Mouse (Mus musculus): ENCODE measurements around the gene Nek2. TPM values are rescaled to one million over a fixed set of nuclear protein-coding genes. Genes with fewer than 3 reads are reported as not detected.

Nek2 gene
- 24.4 and 25.0 TPM in 2 replicates for total RNA-seq (2017)

DNA sequence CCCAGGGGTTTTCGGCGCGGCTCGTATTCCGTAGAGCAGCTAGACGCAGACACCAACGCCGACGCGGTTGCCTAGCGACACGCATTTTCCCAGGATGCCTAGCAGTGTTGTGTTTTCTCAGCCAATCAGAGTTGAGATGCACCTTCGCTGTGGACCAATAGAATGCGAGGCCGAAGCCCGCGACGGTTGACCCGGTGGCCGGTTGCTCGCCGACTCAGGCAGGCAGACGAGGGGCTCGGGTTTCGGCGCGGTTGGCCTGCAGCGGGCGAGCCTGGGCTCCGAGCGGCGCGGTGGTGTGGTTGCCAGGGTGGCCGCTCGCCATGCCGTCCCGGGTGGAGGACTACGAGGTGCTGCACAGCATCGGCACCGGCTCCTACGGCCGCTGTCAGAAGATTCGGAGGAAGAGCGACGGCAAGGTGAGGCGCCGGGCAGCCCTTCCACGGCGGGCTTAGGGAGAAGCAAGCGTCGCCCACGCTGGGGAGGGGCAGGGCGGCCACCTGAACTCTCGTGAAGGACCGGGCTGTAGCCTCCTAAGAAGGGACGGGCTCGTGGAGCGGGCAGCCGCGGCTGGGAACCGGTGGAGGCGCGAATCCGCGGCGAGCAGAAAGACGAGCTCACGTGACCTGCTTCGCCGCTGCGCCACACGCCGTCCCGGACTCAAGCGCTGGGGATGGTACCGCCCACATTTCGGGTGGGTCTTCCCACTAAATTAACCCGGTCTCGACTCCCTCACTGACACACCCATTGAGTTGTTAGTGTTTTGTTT is at the start of gene Nek2:
TSS of gene Nek2 (plus strand) at position 119 of the 766 bp plus-strand sequence.
- ATAC-seq (replicated peaks in 1 of 2; ENCODE audit: insufficient read depth in 1 of 2, low FRiP score in 2 of 2, low TSS enrichment in 1 of 2, low read depth in 1 of 2, poor library complexity in 2 of 2, severe bottlenecking in 2 of 2), result peak; percentile 93 to 94

DNA sequence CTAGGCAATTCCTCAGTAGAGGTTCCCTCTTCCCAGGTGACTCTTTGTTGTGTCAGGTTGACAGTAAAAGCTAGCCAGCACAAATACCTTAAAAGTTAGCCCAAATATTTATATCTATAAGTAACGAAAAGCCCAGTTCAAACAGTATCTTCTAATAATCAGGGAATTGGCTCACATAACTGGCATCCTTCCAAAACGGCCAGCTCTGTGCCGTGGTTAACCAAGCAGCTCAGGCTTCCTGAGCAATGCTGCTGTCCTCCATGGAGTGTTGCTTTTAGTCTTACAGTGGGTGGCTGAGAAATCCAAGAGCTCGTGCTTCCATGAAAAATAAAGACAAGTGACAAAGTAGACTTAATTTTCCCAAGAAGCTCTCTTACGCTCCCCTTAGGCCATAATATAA is 47.1 kb upstream of the Nek2 start:
- no peak for ATAC-seq (replicated peaks in 1 of 2; ENCODE audit: insufficient read depth in 1 of 2, low FRiP score in 2 of 2, low TSS enrichment in 1 of 2, low read depth in 1 of 2, poor library complexity in 2 of 2, severe bottlenecking in 2 of 2)

DNA sequence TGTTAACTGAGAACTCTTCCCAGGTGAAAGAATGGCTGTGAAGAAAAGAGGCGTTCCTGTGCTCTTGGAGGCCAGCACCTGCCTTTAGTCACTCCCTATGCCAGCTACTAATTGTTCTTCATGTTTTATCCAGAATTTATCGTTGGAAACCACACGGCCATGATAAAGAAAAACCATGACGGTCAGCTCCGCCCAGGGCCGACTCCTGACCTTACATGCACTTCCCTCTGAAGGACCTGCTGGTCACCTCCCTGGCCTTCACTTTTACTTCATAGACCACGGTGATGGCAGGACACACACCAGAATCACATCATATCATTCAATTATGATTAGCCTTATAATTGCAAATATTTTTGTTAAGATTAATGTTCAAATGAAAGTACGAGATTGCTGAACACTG is 46.1 kb upstream of the Nek2 start:
- no peak for ATAC-seq (replicated peaks in 1 of 2; ENCODE audit: insufficient read depth in 1 of 2, low FRiP score in 2 of 2, low TSS enrichment in 1 of 2, low read depth in 1 of 2, poor library complexity in 2 of 2, severe bottlenecking in 2 of 2)

DNA sequence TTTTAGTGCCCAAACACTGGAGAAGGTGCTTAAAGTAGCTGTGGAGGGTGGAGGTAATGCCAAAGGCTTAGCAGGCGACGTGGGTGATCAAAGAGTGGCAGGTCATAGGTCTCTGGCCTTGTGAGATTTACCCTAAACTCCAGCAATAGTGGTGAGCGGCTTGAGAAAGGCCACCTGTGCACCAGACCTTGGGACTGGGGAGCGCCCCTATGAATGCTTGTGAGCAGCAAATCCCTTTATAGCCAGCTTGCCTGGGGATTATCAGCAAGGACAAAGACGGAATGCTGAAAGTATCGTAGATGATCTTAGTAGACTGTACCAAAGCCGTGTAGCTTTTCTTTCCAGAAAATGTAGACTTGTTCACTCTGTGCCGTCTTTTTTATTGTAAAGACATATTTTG is 43.7 kb upstream of the Nek2 start:
- no peak for ATAC-seq (replicated peaks in 1 of 2; ENCODE audit: insufficient read depth in 1 of 2, low FRiP score in 2 of 2, low TSS enrichment in 1 of 2, low read depth in 1 of 2, poor library complexity in 2 of 2, severe bottlenecking in 2 of 2)

DNA sequence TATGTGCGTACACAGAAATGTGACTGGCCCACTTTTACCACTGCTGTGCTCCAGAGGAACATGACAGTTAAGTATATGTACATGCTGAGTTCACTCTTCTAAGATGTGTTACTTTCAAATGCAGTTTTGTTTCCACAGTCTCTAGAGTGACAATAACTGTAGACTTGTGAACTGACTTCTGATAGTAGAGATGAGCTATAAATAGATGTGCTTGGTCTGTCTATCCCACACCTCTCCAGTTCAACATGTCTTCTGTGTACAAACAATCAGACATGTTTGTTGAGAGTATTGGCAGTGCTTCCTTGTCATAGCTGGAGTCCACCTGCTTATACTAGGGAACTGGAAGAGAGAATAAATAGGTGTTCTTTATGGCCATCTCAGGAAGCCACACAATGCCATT is 40.8 kb upstream of the Nek2 start:
- no peak for ATAC-seq (replicated peaks in 1 of 2; ENCODE audit: insufficient read depth in 1 of 2, low FRiP score in 2 of 2, low TSS enrichment in 1 of 2, low read depth in 1 of 2, poor library complexity in 2 of 2, severe bottlenecking in 2 of 2)

DNA sequence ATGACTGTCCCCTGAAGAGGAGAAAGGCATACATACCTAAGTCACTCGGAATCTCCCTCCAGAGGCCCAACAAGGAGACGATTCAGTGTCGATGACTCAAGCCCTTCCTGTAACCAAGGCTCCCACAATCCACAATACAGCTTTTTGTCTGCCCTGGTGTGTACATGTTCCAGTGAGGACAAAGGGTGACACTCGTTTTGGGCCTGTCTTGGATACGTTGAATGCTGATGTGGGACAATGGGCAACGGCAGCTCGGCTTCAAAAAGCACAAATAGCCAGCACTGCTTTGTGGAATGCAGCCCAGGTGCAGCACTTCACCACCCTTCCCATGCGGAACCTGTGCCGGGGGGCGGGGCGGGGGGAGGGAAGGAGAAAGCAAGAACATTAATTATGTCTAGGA is 36.1 kb upstream of the Nek2 start:
- no peak for ATAC-seq (replicated peaks in 1 of 2; ENCODE audit: insufficient read depth in 1 of 2, low FRiP score in 2 of 2, low TSS enrichment in 1 of 2, low read depth in 1 of 2, poor library complexity in 2 of 2, severe bottlenecking in 2 of 2)

GRCm38 (mm10) chr1:191786255-191786654 is 35.0 kb upstream of the Nek2 start:
- no peak for ATAC-seq (replicated peaks in 1 of 2; ENCODE audit: insufficient read depth in 1 of 2, low FRiP score in 2 of 2, low TSS enrichment in 1 of 2, low read depth in 1 of 2, poor library complexity in 2 of 2, severe bottlenecking in 2 of 2)

DNA sequence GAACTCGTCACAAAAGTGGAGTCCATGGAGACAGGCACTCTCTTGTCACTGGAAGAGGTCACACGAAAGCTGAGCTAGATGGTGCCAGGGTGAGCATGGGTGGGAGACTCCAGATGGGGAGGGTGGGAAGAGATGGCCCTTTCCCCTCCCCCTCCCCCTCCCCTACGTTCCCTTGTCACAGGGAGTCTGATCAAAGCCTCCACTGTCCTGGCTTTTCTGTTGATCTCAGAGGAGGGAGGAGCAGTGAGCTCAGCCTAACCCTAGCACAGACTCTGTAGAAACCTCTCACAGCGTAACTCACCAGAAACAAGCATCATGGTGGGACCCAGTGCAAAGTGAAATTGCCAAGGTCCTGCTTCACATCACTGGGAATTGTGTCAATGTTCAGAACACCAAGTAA is 33.9 kb upstream of the Nek2 start:
- ATAC-seq (replicated peaks in 1 of 2; ENCODE audit: insufficient read depth in 1 of 2, low FRiP score in 2 of 2, low TSS enrichment in 1 of 2, low read depth in 1 of 2, poor library complexity in 2 of 2, severe bottlenecking in 2 of 2), result no peak

DNA sequence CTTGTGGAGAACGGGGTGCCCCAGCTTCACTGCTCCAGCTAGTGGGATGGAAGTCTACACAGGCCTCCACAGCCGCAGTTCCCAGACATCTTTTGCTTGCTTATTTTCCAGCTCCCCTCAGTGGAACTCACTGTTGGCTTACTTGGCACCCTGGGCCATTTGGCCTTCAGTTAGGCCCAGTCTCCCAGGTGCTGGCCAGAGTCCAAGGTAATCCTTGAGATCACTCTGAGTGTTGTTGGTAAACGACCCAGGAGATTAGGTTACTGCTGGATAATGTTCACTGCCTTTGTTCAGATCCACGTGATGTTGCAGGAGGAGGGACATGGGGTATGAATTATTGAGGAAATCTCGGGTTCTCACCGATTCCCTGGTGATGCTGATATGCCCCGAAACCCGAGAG is 28.3 kb upstream of the Nek2 start:
- ATAC-seq (replicated peaks in 1 of 2; ENCODE audit: insufficient read depth in 1 of 2, low FRiP score in 2 of 2, low TSS enrichment in 1 of 2, low read depth in 1 of 2, poor library complexity in 2 of 2, severe bottlenecking in 2 of 2), result no peak

GRCm38 (mm10) chr1:191793888-191794532 is 27.2 kb upstream of the Nek2 start:
- ATAC-seq (replicated peaks in 1 of 2; ENCODE audit: insufficient read depth in 1 of 2, low FRiP score in 2 of 2, low TSS enrichment in 1 of 2, low read depth in 1 of 2, poor library complexity in 2 of 2, severe bottlenecking in 2 of 2), result no peak

DNA sequence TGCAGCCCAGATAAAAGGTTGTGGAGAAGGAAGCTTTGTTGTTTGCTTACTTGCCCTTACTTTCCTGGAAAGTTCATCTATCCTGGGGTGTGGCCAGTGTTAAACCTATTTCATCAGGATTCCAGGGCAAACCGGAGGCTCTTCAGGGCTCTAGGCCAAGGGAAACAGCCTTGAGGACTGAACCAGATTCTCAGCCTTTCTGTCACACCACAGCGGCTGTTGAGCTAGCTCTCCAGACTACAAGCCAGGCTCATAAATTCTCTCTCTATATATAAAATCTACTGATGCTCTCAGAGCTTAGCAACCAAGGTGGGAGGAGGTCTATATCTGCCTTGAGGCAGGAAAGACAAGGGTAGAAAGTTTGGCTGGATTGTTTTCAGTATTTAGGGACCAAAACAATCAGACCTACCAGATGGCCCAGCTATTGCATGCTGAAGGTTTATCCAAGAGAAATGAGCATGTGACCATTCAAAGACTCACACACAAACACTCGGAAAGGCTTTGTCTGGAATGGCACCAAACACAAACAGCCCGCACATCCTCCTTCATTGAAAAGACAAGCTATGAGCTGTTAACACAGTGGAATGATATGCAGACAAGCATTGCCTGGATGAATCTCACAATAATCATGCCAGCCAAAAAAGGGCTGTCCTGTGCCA is 24.9 kb upstream of the Nek2 start:
- ATAC-seq (replicated peaks in 1 of 2; ENCODE audit: insufficient read depth in 1 of 2, low FRiP score in 2 of 2, low TSS enrichment in 1 of 2, low read depth in 1 of 2, poor library complexity in 2 of 2, severe bottlenecking in 2 of 2), result no peak

GRCm38 (mm10) chr1:191802093-191802819 is 19.0 kb upstream of the Nek2 start:
- ATAC-seq (replicated peaks in 1 of 2; ENCODE audit: insufficient read depth in 1 of 2, low FRiP score in 2 of 2, low TSS enrichment in 1 of 2, low read depth in 1 of 2, poor library complexity in 2 of 2, severe bottlenecking in 2 of 2), result no peak

DNA sequence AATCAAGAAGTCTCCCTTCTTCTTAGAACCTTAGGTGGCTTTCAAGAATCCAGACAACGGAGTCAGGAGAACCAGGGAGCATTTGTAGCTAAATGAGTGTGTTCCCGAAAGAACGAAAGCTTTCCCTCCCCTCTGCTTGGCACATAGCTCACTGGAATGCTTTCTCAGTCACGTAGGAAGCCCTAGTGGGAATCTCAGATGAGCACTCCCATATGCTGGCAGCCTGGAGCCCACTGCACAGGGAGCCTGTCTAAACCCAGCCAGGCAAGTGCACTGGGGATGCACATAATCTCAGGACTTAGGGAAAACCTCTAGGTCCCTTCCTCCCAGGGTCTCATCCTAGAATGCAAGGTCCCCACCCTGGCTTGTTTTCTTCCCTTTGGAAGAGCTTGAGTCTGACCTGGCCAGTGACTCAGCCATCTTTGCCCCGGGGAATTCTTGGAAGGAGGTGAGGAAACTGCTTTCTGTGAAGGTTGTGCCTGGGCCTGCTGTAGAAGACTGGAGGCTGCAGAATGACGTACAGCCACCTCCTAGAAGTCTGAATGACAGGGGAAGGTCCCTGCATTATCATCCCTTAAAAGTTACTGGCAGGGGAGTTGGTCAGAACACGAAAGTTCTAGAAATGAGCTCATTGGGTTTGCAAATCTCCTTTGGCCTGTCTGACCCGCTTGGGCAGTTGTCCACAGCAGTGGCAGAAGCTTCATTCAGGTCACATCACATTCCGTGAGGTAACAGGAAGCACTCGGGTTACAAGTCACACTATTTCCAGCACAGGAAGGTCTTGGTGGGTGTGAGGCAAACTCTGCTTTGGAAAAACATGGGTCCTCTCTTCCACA is 18.2 kb upstream of the Nek2 start:
- ATAC-seq (replicated peaks in 1 of 2; ENCODE audit: insufficient read depth in 1 of 2, low FRiP score in 2 of 2, low TSS enrichment in 1 of 2, low read depth in 1 of 2, poor library complexity in 2 of 2, severe bottlenecking in 2 of 2), result no peak

GRCm38 (mm10) chr1:191804747-191805146 is 16.5 kb upstream of the Nek2 start:
- no peak for ATAC-seq (replicated peaks in 1 of 2; ENCODE audit: insufficient read depth in 1 of 2, low FRiP score in 2 of 2, low TSS enrichment in 1 of 2, low read depth in 1 of 2, poor library complexity in 2 of 2, severe bottlenecking in 2 of 2)

DNA sequence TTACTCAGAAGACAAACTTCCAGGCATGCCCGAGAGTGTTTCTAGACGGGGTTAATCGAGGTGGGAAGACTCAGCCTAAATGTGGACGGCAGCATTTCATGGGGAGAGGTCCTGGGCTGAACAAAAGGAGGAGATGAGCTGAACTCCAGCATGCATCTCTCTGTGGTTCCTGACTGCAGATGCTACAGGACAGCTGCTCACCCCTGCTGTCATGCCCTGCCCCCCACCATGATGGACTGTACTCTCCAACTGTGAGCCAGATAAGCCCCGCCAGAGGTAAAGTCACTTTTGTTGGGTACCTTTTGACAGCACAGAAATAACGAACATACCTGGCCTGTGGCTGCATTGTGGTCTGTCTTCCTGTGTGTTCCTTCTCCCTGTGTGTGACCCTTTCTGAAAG is 15.5 kb upstream of the Nek2 start:
- ATAC-seq (replicated peaks in 1 of 2; ENCODE audit: insufficient read depth in 1 of 2, low FRiP score in 2 of 2, low TSS enrichment in 1 of 2, low read depth in 1 of 2, poor library complexity in 2 of 2, severe bottlenecking in 2 of 2), result no peak

GRCm38 (mm10) chr1:191806740-191807139 is 14.5 kb upstream of the Nek2 start:
- no peak for ATAC-seq (replicated peaks in 1 of 2; ENCODE audit: insufficient read depth in 1 of 2, low FRiP score in 2 of 2, low TSS enrichment in 1 of 2, low read depth in 1 of 2, poor library complexity in 2 of 2, severe bottlenecking in 2 of 2)

DNA sequence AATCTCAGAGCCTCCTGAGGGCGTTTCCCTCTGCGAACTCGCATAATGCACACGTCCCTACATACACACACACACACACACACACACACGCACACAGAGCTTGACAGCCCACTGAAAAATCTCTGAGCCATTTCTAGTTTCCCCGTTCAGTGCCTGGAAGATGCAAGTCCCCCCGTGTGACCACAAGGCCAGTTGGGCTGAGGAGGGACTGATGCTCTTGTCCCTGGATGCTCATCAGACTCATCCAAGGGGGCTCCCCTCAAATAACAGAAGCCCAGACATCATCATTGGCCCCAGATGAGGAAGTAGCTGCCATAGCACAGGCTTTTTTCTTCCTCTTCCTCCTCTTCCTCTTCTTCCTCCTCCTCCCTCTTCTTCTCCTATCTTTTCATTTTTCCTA is 13.3 kb upstream of the Nek2 start:
- no peak for ATAC-seq (replicated peaks in 1 of 2; ENCODE audit: insufficient read depth in 1 of 2, low FRiP score in 2 of 2, low TSS enrichment in 1 of 2, low read depth in 1 of 2, poor library complexity in 2 of 2, severe bottlenecking in 2 of 2)

Data from hematopoietic stem cell, adult 5-6 weeks (primary cell).